Mouse (Mus musculus) CD4-positive naive resting alpha-beta T cell, adult 57 days (primary cell): ENCODE measurements around the gene Serinc5. TPM values are rescaled to one million over a fixed set of nuclear protein-coding genes. Genes with fewer than 3 reads are reported as not detected.

ENCODE experiments used
- total RNA-seq: library from RNA; stranded (reverse); gene quantifications from one replicate; pipeline ENCODE4 v1.2.4, GENCODE M21; 2023

Gene Serinc5
- 18.9 TPM for total RNA-seq

GRCm38 (mm10) chr13:92610311-92611221 is at the start of gene Serinc5:
Serinc5 (plus strand) TSS chr13:92611091.

GRCm38 (mm10) chr13:92576072-92576471 is 34.8 kb upstream of the Serinc5 start, which contains the start of gene Spz1:
Spz1 (minus strand) TSS chr13:92576172.

Other genes with a start within 250 kb of the Serinc5 start
- not detected for gene Ankrd34b, start 185.2 kb upstream of the Serinc5 start, total RNA-seq
- 3.5 TPM for gene Fam151b, start 127.1 kb upstream of the Serinc5 start, total RNA-seq
- 28.4 TPM for gene Zfyve16, start 80.2 kb upstream of the Serinc5 start, total RNA-seq
- not detected for gene Spz1, start 34.9 kb upstream of the Serinc5 start, total RNA-seq
- not detected for gene Thbs4, start 183.7 kb downstream of the Serinc5 start, total RNA-seq
- gene Mtx3, start 233.7 kb downstream of the Serinc5 start, total RNA-seq: 12.9 TPM